Mouse (Mus musculus): Measurements from ENCODE around the gene Batf2. TPM values are rescaled to one million over a fixed set of nuclear protein-coding genes. Genes with fewer than 3 reads are reported as not detected.

Batf2 gene
- 0.19 TPM in 1 of 2 replicates, not detected in the other for polyA plus RNA-seq (2021; fragmentation: Nextera tagmentation)
- long read RNA-seq, experiment 1 = 0 reads
- long read RNA-seq, experiment 2 = 0 reads

GRCm38 (mm10) chr19:6140678-6141393 is at the start of gene Batf2:
TSS of gene Batf2 (plus strand) at chr19:6140983.

GRCm38 (mm10) chr19:6094119-6094518 is 46.7 kb upstream of the Batf2 start, which contains the start of gene AC131692.1:
TSS of gene AC131692.1 (plus strand) at chr19:6094419.

DNA sequence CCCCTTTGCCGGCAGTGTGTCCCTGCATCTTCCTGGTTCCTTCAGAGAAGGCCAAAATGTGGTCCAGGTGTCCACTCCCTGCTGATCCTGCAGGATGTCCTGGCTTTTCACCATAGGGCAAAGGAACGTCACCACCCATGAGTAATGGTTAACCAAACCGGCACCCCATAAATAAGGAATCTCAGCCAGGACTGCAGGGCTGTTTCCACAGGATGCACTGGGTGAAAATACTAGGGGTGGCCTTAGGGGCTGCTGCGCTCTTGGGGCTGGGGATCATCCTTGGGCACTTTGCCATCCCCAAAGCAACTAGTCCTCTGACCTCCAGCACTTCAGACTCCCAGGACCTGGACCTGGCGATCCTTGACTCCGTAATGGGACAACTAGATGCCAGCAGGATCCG is 35.2 kb upstream of the Batf2 start, which contains the start of gene Naaladl1:
TSS of gene Naaladl1 (plus strand) at position 197 of the 400 bp plus-strand sequence.

GRCm38 (mm10) chr19:6117986-6118676 is 22.7 kb upstream of the Batf2 start, which contains the start of gene Sac3d1:
TSS of gene Sac3d1 (minus strand) at chr19:6118650.

DNA sequence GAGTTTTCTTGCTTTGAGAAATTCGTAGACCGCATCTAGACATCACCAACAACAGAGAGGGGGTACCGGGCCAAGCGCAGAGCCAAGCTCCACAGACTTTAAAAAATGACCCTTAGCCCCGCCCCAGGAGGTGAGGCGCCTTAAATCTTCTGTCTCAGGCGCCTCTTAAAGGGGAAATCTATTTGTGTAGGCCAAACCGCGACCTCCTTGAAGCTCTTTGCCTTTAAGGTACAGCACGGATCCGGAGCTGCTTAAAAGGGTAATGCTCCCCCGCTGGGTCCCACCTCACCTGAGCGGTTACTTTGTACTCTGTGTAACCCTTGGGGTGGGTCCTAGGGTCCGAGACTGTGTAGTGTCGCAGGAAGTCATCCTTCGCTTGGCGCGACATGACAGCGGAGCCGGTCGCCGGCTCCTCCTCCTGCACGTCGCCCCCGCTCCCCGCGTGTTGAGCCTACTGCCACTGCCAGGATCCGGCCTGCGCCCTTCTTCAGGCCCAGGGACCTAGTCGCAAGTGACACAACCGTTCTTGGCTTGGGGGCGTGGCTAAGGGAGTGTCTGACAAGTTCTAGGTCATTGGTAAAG is 12.9 kb upstream of the Batf2 start, which contains the start of gene Snx15:
TSS of gene Snx15 (minus strand) at position 545 of the 582 bp plus-strand sequence.

DNA sequence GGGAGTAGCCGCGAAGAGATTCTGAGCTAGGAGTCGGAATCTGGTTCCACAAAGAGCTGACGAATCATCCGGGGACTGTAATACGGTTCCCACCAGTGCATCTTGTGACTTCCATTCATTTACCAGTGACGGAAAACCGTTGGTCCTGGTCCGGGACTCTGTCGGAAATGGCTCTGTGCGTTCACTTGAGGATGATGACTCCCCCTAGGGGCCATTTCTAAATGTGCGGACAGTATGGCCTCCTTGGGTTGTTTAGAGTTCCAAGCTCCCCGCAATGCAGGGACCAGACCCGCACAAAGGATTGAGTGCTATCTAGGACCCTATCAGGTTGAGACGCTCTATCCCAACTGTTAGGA is 589 bp downstream of the Batf2 start, which contains the start of gene Arl2:
TSS of gene Arl2 (minus strand) at position 155 of the 356 bp plus-strand sequence.

DNA sequence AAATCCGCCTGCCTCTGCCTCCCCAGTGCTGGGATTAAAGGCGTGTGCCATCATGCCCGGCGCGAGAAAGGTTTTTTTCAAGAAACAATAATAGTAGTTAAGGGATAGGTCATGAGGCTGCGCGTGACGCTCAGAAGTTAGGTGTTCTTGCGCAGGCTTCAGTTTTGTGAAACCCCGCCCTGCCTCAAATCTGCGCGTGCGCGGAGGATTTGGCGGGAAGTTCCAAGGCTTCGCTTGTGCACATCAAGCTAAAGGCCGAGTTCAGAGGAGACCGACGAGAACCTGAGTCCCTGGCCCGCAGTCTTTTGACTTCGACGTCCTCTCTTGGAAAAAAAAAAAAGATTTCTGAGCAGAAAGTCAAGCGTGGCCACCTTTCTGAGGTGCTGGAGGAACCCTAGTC is 43.3 kb downstream of the Batf2 start, which contains the start of gene Majin:
TSS of gene Majin (plus strand) at position 258 of the 400 bp plus-strand sequence.

Other genes with a start within 250 kb of the Batf2 start
- gene Tigd3, start 246.8 kb upstream of the Batf2 start, polyA plus RNA-seq (2021; fragmentation: Nextera tagmentation) = 1.1 and 1.3 TPM in 2 replicates
- 31.6 and 39.7 TPM in 2 replicates for gene Dpf2, start 228.0 kb upstream of the Batf2 start, polyA plus RNA-seq (2021; fragmentation: Nextera tagmentation)
- 10.3 and 11.5 TPM in 2 replicates for gene Cdc42ep2, start 216.2 kb upstream of the Batf2 start, polyA plus RNA-seq (2021; fragmentation: Nextera tagmentation)
- 1.9 and 3.1 TPM in 2 replicates for gene Pola2, start 176.8 kb upstream of the Batf2 start, polyA plus RNA-seq (2021; fragmentation: Nextera tagmentation)
- gene Slc22a20, start 154.8 kb upstream of the Batf2 start, polyA plus RNA-seq (2021; fragmentation: Nextera tagmentation) = not detected in 2 replicates
- 1.5 and 7.2 TPM in 2 replicates for gene Capn1, start 125.1 kb upstream of the Batf2 start, polyA plus RNA-seq (2021; fragmentation: Nextera tagmentation)
- 28.4 and 36.3 TPM in 2 replicates for gene Syvn1, start 94.4 kb upstream of the Batf2 start, polyA plus RNA-seq (2021; fragmentation: Nextera tagmentation)
- 48.7 and 64.5 TPM in 2 replicates for gene Mrpl49, start 83.2 kb upstream of the Batf2 start, polyA plus RNA-seq (2021; fragmentation: Nextera tagmentation)
- 3,354 and 3,515 TPM in 2 replicates for gene Fau, start 83.1 kb upstream of the Batf2 start, polyA plus RNA-seq (2021; fragmentation: Nextera tagmentation)
- 65.8 and 70.2 TPM in 2 replicates for gene Znhit2, start 79.8 kb upstream of the Batf2 start, polyA plus RNA-seq (2021; fragmentation: Nextera tagmentation)
- gene Tm7sf2, start 72.6 kb upstream of the Batf2 start, polyA plus RNA-seq (2021; fragmentation: Nextera tagmentation) = 19.1 and 28.0 TPM in 2 replicates
- gene Vps51, start 63.8 kb upstream of the Batf2 start, polyA plus RNA-seq (2021; fragmentation: Nextera tagmentation) = 66.0 and 72.3 TPM in 2 replicates
- gene Tmem262, start 61.0 kb upstream of the Batf2 start, polyA plus RNA-seq (2021; fragmentation: Nextera tagmentation) = not detected in 2 replicates
- 0.30 and 0.31 TPM in 2 replicates for gene Gm28374, start 58.7 kb upstream of the Batf2 start, polyA plus RNA-seq (2021; fragmentation: Nextera tagmentation)
- gene Zfpl1, start 56.0 kb upstream of the Batf2 start, polyA plus RNA-seq (2021; fragmentation: Nextera tagmentation) = 55.1 and 67.5 TPM in 2 replicates
- 0.08 and 0.12 TPM in 2 replicates for gene Cdca5, start 56.0 kb upstream of the Batf2 start, polyA plus RNA-seq (2021; fragmentation: Nextera tagmentation)
- gene AC131692.1, start 46.6 kb upstream of the Batf2 start, polyA plus RNA-seq (2021; fragmentation: Nextera tagmentation) = not detected in 2 replicates
- gene Naaladl1, start 35.2 kb upstream of the Batf2 start, polyA plus RNA-seq (2021; fragmentation: Nextera tagmentation) = 0.07 and 0.18 TPM in 2 replicates
- 48.7 and 63.2 TPM in 2 replicates for gene Sac3d1, start 22.3 kb upstream of the Batf2 start, polyA plus RNA-seq (2021; fragmentation: Nextera tagmentation)
- 63.9 and 70.7 TPM in 2 replicates for gene Snx15, start 12.7 kb upstream of the Batf2 start, polyA plus RNA-seq (2021; fragmentation: Nextera tagmentation)
- gene Arl2, start 565 bp downstream of the Batf2 start, polyA plus RNA-seq (2021; fragmentation: Nextera tagmentation) = 175 and 184 TPM in 2 replicates
- gene Majin, start 43.4 kb downstream of the Batf2 start, polyA plus RNA-seq (2021; fragmentation: Nextera tagmentation) = not detected in 2 replicates
- not detected in 2 replicates for gene Gpha2, start 85.4 kb downstream of the Batf2 start, polyA plus RNA-seq (2021; fragmentation: Nextera tagmentation)
- 32.1 and 73.3 TPM in 2 replicates for gene Ppp2r5b, start 94.9 kb downstream of the Batf2 start, polyA plus RNA-seq (2021; fragmentation: Nextera tagmentation)
- 6.0 and 7.8 TPM in 2 replicates for gene Atg2a, start 100.7 kb downstream of the Batf2 start, polyA plus RNA-seq (2021; fragmentation: Nextera tagmentation)
- 17.3 and 24.9 TPM in 2 replicates for gene Ehd1, start 135.7 kb downstream of the Batf2 start, polyA plus RNA-seq (2021; fragmentation: Nextera tagmentation)
- gene Cdc42bpg, start 165.5 kb downstream of the Batf2 start, polyA plus RNA-seq (2021; fragmentation: Nextera tagmentation) = 0.04 and 0.33 TPM in 2 replicates
- gene Men1, start 194.0 kb downstream of the Batf2 start, polyA plus RNA-seq (2021; fragmentation: Nextera tagmentation) = 26.7 and 28.0 TPM in 2 replicates
- 32.7 and 67.3 TPM in 2 replicates for gene Map4k2, start 200.2 kb downstream of the Batf2 start, polyA plus RNA-seq (2021; fragmentation: Nextera tagmentation)
- gene Sf1, start 222.7 kb downstream of the Batf2 start, polyA plus RNA-seq (2021; fragmentation: Nextera tagmentation) = 44.7 and 74.4 TPM in 2 replicates
- 9.9 and 12.2 TPM in 2 replicates for gene Pygm, start 243.4 kb downstream of the Batf2 start, polyA plus RNA-seq (2021; fragmentation: Nextera tagmentation)